Mouse (Mus musculus): ENCODE data around the gene Gpsm2.

Gene Gpsm2

DNA sequence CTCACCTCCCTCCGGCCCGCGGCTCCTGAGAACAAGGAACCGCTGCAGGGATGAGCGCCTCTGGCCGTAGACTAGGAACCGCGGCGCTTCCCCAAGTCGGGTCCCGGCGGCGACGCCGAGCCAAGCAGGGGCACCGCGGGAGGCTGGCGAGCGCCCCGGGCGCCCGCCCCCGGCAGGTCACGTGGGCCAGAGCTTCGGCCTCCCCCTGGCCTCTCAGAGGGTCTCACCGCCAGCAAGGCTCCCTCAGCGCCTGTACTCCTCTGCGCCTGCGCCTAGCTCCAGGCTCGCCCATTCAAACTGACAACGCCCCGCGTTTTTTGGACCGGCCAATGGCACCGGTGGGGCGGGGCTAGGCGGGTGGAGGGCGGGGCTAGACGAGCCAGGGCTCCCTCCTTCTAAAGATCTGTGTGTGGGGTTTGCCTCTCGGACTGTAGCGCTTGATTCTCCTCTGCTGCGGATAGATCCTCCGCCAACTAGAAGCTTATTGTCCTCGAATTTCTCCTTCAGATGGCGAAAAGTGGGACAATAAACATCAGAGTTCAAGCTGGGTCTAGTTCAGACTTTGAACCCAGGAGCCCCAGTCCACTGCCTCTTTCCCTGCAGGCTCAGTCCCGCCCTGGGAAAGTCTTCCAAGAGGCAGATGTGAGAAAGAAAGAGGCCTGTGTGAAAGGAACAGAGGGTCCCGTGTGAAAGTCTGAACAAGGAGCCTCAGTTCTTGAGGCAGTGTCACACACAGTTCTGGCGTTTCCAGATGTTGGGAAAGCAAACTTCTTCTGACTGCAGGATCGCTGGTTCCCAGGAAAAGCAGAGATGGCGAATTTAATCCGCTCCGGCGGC, at the start of gene Gpsm2:
Gpsm2 (minus strand) TSS at position 274 of the 837 bp plus-strand sequence.
- DNase-seq: peak; percentile 100

DNA sequence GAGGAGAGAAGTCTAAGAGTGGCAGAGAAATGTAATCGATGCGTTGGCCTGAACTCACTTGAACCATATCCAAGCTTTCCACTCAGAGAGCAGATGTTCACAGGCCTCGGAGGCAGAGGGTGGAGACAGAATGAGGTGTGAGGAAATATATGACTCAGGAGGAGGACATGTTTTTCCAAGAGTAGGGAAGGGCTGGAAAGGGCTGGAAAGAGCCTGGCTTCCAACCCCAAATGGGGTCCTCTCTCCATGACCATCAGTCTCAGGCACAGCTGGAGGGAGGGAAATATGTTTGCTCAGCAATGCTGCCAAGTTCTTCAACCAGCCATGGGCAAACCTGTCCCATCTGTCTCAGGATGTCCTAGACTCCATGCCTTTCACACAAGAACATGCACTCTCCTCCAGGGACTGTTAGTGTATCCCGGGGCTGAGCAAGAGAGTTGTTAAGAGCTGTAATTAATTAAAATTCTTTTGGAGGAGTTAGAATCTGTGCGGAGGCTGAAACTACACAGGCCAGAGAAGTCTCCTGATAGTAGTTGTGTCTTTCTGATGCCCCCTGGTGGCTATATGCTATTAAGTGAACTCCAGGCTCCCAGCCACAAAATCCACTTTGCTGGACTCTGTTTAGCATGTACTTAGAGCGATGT, 48.7 kb upstream of the Gpsm2 start:
- DNase-seq: peak; percentile 95

GRCm38 (mm10) chr3:108769547-108769946, 47.4 kb upstream of the Gpsm2 start:
- peak; percentile 89 for DNase-seq

DNA sequence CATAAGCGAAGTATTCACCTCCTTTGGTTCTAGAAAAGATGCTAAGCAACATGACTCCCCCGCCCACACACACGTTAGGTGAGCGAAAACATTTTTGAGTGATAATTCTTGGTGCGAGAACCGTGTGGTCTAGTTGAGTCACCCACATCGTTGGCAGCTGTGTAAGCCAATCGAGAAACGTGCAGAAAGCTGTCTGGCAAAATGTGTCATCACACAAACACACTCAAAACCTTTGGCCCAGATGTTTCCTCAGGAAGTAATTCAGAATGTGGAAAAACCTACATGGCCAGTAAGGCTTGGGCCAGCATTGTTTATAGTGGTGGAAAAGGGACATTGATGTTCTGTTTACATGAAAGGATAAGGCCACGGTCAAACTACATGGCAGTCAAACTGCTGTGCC, 45.3 kb upstream of the Gpsm2 start:
- DNase-seq: peak; percentile 89

DNA sequence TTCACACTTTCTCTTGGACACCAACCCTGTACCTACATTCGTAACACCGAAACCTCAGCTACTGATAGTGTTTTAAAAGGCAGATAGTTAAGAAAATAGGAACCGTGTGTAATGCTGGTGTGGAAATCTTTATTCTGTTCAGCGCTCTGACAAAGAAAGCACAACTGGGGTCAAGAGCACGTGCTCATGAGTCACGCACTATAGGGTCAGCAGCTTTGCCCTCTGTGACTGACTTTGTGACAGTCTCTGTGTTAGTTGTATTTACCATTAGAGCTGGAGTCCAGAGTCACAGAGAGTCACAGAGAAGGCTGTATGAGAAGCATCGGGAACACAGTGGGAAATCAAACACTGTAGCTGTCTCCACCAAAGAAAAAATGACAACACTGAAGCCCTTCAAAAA, 44.8 kb upstream of the Gpsm2 start:
- DNase-seq: peak; percentile 23

GRCm38 (mm10) chr3:108765476-108765875, 43.4 kb upstream of the Gpsm2 start:
- peak; percentile 79 for DNase-seq

DNA sequence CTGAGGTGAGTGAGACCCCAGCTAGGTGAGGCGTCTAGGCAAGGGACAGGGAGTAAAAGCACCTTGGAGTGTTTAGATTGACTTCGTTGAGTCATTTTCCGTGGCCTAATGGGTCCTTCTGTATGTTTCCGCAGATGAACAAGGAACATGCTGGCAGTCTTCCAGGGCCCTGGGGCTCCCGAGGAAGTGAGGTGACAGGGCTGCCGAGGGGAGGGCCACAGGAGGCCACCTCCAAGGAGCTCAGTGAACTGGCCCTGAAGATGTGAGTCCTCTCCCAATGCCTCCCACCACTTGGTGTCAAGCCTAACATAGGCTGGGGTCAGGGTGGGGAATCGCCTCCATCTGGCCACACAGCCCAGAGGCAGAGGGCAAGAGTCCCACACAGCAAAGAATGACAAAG, 42.9 kb upstream of the Gpsm2 start:
- peak; percentile 85 for DNase-seq

DNA sequence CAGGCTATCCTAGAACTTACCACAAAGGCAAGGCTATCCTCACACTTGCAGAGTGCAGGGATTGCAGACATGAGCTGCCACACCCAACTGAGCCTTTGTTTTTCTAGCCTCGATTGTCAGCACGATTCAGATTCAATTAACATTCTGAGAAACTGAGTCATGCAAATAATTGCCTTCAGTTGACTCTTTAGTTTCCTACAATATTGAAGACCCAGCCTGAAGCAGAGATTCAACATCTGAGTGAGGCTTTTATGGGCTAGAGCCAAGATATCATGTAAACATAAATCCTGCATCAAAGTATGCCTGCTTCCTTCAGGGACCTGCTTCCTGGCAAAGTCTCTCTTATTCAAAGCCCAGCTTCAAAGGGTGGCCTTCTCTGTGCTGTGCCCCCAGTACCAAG, 41.6 kb upstream of the Gpsm2 start:
- DNase-seq: no peak

DNA sequence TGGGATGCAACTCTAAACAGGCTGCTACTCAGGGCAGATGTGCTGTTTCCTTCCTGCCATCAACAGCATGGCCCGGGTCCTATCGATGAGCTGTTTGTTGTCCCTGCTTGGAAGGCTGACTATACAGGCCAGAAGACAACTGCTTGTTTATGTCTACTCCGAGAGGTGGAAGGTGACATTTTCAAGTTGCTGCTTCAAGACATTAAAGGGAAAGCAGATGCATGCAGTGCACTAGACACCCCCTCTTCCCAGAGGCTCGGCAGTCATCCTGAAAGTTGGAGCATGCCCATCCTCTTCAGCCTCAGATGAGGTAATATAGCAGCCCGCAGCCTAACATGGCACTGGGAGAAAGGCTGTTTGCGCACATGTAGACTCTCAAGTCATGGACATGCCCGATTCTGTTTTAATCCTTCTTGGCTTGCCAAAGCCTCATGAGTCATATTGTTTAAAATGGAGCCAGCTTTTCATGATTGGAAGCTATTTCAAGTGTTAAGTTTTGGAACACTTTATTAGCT, 40.5 kb upstream of the Gpsm2 start:
- peak; percentile 94 for DNase-seq

DNA sequence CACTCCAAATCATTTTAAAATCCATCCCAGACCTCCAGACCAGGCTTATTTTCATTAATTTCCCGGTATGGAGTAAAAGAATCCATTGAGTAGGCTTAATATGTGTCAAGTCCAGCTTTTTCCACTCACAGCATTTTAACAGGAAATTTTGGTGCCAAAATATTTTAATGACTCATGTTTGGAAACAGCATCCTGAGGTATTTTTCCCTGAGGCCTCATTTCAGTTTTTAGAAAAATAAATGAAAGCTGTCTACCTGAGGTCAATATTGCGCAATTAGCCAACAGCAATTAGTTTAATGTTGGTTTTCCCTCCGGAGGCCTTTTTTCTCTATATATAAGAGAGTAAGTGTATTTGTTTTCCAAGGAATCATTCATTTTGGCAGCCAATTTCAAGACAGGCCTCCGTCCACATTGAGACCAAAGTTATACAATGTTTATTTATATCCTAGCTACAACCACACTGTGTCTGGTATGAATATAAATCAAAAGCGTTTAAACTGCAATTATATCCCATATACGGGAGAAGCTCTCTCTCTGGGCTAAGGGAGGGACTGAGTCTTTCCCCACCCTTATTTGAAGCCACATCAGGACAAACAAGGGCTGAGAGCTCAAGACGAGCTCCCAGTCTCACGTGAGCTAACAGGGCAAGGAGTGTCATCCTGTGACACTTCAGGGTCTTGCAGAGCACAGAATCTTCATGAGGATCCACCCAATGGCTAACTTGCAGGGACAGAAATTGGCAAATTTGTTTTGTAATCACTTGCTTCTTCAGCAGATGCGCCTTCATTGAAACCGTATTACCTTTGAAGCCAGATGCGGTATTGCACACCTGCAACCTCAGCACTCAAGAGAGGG, 37.7 kb upstream of the Gpsm2 start:
- DNase-seq: peak; percentile 76

- DNase-seq: peak; percentile 78
Observed at GRCm38 (mm10) chr3:108757570-108757969, 35.5 kb upstream of the Gpsm2 start.

DNA sequence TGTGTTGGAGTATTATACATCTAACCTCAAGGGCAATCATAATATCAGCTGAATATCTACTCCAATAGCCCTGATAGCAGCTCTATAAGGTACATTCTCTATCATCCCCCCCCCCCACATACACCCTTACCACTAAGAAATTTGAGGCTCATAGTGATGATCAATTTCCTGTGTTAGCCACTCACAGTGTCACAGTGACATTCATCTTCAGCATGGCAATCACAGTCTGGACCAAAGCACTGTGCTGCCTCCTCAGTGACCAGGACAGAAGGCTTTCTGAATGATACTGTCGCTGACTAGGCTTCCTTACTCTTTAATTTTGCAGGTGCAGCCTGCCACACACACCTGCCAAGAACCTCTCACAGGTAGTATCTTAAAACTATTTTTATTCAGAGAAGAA, 34.0 kb upstream of the Gpsm2 start:
- DNase-seq: peak; percentile 53

DNA sequence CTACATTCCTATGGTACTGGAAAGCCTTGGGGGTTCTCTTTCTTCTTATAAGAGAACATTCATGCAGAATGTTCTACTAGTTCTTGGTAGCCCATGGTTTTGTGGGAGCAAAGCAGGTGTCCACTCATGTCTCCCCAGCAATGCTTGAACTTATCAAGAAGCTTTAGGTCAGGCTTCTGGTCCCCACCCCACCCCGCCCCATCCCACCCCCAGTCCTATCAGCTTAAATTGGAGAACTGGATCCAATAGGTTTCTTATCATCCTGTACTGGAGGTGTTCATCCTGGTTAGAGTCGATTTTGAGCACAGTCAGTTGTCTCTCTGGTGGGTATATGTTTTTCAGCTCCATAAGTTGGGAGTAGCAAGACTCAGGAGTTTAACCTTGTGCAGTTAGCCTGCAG, 33.4 kb upstream of the Gpsm2 start:
- peak; percentile 45 for DNase-seq

DNA sequence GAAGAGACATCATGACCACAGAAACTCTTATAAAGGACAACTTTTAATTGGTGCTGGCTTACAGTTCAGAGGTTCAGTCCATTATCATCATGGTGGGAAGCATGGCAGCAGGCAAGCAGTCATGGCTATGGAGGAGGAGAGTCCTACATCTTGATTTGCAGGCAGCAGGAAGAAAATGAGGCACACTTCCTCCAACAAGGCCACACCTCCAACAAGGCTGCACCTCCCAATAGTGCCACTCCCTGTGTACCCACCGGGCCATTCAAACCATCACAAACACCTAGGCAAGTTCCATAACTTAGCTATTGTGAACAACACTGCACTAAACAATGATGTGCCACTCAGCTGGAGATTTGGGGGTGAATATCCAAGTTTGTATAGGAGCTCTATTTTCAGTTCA, 32.4 kb upstream of the Gpsm2 start:
- peak; percentile 77 for DNase-seq

- DNase-seq: peak; percentile 78
Observed at GRCm38 (mm10) chr3:108751691-108752090, 29.6 kb upstream of the Gpsm2 start.

GRCm38 (mm10) chr3:108751061-108751460, 29.0 kb upstream of the Gpsm2 start:
- peak; percentile 77 for DNase-seq

DNA sequence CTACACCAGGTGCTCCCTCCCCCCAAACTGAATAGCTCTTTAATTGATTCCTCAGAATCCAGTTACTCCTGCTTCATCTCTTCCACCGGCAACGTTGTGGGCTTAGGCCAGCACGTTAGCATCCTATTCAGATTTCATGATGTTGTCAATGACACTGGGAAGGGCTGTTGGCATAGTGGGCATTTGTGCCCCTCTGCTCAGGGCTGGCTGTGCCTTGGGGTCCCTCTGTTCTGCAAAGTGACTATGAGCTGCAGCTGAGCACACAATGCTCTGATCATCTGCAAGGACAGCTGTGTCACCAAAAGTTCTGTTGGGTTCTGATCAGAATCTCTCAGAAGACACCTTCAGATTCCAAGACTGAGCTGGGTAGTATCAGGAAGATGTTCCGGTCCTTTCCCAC, 22.0 kb upstream of the Gpsm2 start:
- DNase-seq: peak; percentile 53

DNA sequence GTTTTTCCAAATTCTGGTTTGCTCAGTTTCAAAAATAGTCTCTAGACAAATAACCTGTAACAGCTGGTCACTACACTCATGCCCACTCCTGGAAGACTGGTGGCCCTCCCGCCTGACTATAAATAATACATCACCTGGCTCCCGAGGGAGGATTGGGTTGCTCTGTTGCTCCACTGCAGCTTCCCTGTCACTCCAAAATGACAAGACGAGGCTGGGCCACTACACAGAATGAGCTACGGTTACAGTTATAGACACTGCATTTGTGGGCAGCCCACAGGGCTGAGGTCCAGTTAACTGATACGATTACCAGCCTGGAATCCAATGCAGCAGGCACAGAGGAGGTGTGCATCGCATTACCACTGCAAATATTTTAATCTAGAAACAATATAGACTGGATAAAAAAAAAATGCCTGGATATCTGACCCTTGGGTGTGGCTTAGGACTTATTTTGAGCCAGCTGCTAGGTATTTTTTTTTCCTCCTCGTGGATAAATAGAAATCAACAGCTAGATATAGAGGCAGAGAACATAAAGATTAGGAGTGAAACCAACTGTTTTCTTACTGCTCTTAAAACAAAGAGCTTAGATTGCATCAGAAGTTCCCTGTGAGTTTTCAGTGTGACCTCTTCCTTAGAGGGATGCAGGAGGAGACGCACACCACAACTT, 17.1 kb upstream of the Gpsm2 start, which contains the start of gene Aknad1:
Aknad1 (plus strand) TSS at position 614 of the 664 bp plus-strand sequence.
- DNase-seq: no peak

- no peak for DNase-seq
Observed at GRCm38 (mm10) chr3:108737761-108738160, 15.7 kb upstream of the Gpsm2 start.

GRCm38 (mm10) chr3:108730316-108730715, 8.2 kb upstream of the Gpsm2 start:
- no peak for DNase-seq

DNA sequence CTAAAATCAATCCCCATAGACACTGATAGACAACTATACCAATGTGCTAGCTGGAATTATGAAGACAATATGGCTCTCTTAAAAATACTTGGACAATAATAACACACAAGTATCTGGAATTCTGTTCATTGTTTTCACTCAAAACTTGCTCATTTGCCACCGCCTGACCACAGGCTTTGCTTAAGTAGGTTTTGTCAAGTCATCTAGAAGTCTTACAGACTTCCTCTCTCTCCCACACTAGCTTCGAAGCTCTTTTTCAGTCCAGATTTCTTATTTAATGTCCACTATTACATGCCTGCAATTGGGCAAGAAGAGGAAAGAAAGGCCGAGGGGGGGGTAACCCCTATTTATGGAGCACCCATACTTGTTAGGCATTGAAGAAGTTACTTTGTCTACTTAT, 5.7 kb upstream of the Gpsm2 start:
- no peak for DNase-seq

DNA sequence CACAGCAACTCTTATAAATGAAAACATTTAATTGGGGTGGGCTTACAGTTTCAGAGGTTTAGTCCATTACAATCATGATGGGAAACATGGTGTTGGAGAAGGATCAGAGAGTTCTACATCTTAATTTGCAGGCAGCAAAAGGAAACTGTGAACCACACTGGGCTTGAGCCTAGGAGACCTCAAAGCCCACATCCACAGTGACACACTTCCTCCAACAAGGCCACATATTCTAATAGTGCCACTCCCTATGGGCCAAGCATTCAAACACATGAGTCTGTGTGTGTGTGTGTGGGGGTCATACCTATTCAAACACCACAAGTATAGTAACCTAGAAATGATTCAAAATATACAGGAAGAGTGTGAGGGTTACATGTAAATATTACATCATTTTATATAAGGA, 5.2 kb upstream of the Gpsm2 start:
- DNase-seq: peak; percentile 61

- peak; percentile 58 for DNase-seq
Observed at GRCm38 (mm10) chr3:108726413-108726812, 4.3 kb upstream of the Gpsm2 start.

All from heart, adult 11 months (tissue).